Mouse (Mus musculus) spleen, adult 2 months (tissue): Measurements from ENCODE around the gene Esd.

Experiments used
- CTCF ChIP-seq: fragments of 200-500 bp; IDR thresholded peaks from 2 replicates; pipeline ENCODE4 v1.5.1; 2011; ENCODE audit warnings: mild to moderate bottlenecking, inconsistent platforms; ENCODE audit not compliant: insufficient read depth, insufficient read length, insufficient replicate concordance; ENCODE audit errors: extremely low read depth
- POLR2A ChIP-seq: fragments of 200-500 bp; IDR thresholded peaks from 2 replicates; pipeline ENCODE4 v1.6.1; 2011; ENCODE audit warnings: low read depth, low read length, inconsistent platforms

DNA sequence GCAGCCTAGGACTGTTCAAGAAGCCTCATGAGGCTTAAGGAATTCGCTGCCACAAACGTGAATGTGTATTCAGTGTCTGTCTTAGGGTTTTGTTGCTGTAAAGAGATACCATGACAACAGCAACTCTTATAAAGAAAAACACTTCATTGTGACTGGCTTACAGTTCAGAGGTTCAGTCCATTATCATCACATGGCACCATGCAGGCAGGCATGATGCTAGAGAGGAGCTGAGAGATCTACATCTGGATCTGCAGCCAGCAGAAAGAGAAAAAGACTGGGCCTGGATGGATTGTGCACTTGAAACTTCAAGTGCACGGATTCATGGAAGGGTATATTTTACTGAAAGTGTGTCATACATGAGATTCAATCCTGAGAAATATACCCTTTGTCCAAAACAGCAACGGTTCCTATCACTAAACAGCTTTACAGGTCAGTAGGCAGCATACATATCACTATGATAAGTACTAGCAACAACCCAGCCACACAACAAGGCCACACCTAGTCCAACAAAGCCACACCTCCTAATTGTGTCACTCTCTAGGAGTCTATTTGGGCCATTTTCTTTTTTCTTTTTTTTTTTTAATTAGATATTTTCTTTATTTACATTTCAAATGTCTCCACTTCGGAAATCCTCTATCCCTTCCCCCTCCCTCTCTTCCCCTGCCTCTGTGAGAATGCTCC, 47.7 kb upstream of the Esd start:
- TF ChIP-seq CTCF = no peak
- no peak for TF ChIP-seq POLR2A
